Mouse (Mus musculus) activated CD4-positive, CD25-positive, alpha-beta regulatory T cell, adult 4 months (primary cell): ENCODE measurements around the gene Trpv3. TPM values are rescaled to one million over a fixed set of nuclear protein-coding genes. Genes with fewer than 3 reads are reported as not detected.
A peak's percentile ranks its signal among the peaks of the same experiment; 100 is the strongest.

Experiments
- ATAC-seq: one replicate; pipeline ENCODE4 v1.8.0; 2017
- polyA plus RNA-seq, 2 experiments: library from polyadenylated mRNA; unstranded; fragments of 100-300 nt; shearing (Covaris generic); gene quantifications; one replicate each; pipeline ENCODE4 v1.2.1; 2017

The Trpv3 gene
- polyA plus RNA-seq, result under 1 TPM in 1 of 2 experiments, not detected in 1; 0.09 TPM

DNA sequence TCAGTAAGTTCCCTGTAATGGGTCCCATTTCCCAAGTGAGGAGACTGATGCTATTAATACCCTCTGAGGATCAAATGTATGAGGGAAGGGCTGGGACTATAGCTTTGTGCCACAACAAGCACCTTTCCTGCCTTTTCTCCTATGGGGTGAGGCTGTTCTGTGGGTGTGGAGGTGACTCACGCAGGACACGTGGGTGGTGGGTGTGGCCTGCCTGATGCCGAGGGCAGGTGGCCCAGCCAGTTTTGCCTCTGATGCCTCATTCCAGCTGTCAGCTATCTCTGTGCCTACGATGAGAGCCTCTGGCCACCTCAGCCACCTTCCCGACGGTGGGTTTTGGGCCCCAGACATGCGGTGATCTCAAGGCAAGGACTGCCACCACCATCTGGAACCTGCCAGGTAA lies at the start of gene Trpv3:
Trpv3 (plus strand) TSS at position 122 of the 400 bp plus-strand sequence.
- ATAC-seq, result no peak

DNA sequence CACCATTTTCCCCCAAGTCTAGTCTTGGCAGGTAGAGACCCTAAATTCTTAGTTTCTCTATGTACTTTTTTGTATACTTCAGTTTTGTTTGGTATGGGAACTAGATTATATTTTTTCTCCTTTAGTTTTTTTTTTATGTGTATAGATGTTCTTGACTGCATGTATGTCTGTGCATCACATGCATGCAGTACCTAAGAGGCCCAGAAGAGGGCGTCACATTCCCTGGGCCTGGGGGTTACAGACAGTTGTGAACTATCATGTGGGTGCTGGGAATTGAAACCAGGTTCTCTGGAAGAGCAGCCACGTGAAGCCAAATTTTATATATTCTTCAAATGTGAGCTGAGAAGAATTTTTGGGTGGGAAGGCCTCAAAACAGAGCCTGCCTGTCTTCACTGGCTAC lies 47.5 kb upstream of the Trpv3 start:
- ATAC-seq, result no peak

DNA sequence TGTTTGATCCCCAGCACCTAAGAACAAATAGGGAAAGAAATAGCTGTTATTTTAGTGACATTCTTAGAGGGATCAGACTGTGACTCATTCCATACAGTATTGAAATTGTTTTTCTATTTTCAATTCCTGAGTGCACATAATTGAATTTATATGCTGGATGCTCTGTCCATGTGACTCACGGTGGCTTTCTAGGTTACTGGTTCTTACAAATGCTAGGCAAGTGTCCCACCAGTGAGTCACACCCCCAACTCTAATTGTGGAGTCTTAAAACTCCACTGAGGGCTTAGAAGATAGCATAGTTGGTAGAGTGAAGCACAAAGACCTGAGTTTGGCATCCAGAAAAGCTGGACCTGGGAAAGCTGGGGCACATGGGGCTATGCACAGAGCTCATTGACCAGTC lies 46.5 kb upstream of the Trpv3 start:
- ATAC-seq, result no peak

DNA sequence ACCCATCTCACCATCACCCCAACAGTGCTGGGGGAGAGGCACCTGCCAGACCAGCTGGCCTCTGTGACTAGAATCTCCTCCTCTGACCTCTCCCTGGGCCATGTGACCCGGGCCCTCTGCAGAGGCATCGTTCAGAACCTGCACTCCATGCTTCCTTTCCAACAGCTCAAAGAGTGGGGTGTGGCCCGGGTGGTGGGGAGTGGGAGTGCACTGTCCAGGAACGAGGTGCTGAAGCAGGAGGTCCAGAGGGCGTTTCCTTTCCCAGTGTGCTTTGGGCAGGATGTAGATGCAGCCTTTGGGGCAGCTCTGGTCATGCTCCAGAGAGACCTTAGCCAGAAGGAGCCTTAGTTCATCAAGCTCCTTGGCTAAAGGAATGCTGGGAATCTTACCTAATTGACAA lies 44.3 kb upstream of the Trpv3 start:
- no peak for ATAC-seq

DNA sequence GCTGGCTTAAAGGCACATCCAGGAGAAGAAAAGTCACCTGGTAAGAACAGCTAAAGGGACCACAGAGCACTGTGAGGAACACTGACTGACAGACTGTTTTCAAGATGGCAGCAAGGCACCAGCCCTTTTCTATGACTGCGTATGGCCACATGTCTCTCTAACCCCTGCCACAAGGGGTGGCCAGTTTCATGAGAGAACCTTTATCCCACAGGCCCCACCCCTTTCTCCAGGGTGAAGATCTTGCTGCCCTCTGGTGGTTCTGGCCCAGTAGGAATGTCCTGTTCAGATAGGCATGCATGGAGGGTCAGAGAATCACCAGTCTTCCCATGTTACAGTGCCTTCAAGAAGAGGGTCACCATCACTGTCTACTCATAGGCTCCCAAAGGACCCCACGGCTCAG lies 43.2 kb upstream of the Trpv3 start:
- ATAC-seq, result no peak

DNA sequence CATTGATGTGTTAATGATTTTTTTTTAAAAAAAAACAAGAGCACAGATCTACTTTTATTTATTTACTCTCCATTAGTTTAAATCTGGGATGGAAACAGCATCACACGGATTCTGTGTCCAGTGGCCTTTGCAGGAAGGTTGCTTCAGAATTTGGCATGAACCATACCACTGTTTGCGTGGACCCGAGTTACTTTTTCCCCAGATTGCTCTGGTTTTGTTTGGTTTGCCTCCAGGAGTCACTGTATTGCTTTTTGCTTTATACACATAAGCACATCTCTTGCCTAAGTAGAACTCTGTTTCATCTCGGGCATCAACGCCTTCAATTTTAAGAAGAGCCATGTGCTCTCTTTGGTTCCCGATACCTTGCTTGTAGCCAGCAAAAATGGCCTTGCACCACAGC lies 41.3 kb upstream of the Trpv3 start:
- no peak for ATAC-seq

DNA sequence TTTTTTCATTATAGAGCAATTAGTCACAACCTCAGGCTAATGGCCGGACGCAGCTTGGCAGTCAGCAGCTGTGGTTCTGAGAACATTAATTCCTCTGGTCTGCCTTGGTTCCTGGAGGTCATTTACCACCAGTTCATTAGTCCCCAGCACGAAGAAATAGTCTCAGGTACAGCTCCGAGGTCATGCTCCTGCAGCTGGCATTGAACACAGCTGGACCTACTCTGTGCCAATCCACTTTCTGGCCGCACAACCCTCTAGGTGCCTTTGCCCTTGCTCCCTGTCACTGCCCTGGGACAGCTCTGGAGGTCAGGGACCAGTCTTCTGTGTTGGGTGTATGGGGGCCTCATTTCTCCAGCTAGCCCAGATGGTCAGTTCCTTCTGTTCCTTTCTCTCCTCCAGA lies 38.3 kb upstream of the Trpv3 start:
- no peak for ATAC-seq

DNA sequence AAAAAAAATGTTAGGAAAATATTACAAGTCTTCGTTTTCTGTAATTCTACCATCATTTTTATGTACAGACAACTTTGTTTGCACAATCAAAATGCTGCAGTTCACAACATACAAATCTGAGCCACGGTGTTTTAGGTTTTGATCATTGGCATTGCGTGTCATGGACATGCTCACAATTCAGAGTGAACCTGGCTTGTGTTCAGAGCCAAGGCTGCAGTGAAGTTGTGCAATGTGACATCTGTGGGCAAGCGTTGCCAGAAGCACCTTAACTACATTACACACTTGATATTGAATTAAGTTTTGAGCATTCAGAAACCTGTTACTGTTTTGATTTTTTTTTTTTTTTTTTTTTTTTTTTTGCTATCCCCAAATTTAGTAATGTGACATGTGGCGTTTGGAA lies 37.1 kb upstream of the Trpv3 start:
- no peak for ATAC-seq

DNA sequence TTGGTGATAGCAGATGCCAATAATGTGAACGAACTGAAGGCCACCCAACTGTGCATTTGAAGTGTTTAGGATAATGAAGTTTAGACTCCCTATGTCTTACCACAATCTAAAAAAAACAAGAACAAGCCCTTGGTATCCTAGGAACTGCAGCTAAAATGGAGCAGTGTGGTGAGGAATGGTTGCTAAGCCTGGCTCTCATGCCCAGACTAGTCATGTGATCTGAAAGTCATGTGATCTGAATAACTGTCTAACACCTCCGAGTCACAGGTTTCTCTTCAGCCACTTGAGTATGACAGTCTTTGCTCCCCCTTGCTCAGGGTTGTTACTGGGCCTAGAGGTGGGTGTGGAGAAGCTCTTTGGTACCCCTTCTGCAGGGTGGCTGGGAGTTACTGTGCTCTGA lies 34.7 kb upstream of the Trpv3 start:
- no peak for ATAC-seq

DNA sequence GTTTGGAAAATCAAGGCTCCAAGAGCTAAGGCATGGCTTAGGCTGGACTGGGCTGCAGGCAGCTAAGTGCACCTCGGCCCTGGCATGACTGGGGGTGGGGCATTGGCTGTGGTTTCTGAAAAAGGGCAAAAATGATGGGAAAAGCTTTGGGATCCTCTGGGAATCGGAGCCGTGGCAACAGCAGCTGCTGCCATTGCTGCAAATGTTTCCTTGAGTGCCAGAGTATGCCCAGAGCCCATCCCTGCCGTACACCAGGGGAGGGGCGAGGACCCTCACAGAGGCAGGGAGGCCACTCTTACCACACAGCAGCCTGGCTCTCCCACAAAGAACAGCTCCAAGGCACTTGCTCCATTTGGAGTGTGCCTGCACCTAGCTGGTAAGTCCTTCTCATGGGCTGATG lies 33.2 kb upstream of the Trpv3 start, which contains the start of gene Trpv1:
Trpv1 (plus strand) TSS at position 301 of the 400 bp plus-strand sequence.
- ATAC-seq, result no peak

DNA sequence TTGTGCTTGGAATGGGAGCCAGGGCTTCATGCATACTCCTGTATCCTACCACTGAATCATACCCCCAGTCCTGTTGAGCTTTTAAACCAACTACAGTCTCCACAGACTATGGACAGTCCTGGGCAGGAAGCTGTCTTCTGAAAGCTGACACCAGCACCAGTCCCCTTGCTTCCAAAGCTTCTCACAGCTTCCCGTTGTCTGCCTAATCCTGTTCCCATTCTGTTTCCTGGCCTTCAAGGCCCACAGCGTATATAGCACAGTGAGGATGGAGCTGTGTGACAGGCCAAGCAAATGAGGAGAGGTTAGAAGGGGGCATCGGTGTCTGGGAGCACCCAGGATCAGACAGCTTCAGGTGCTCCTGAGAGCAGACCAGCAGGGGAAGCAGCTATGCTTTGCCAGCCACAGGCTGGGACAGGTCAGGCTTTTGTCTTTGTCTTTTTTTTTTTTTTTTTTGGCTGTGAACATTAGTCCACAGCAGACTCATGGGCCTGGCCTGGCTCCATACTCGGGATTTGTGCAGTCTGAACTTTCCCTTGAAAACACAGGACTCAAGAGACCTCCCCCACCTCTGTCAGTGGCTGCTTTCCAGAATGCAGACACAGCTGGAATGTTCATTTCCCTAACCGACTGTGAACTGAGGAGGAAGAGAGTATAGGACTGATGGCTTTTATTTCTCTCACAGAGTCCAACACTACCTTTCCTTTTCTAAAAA lies 31.0 kb upstream of the Trpv3 start:
- no peak for ATAC-seq

DNA sequence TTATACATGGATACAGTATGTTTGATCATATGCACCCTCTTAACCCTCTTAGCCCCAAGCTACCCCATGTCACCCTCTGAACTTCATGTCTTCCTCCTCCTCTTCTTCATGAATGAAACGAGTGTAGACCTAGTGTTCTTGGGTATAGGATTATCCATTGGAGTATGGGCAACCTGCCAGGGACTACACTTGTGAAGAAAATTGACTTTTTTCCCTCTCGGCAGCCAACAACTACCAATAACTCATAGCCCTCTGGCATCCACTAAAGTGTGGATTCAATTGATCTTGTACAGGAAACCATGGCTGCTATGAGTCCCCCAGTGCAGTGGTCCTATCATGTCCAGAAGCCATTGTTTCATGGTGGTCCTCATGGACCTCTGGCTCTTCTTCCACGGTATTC lies 30.5 kb upstream of the Trpv3 start:
- ATAC-seq, result no peak

DNA sequence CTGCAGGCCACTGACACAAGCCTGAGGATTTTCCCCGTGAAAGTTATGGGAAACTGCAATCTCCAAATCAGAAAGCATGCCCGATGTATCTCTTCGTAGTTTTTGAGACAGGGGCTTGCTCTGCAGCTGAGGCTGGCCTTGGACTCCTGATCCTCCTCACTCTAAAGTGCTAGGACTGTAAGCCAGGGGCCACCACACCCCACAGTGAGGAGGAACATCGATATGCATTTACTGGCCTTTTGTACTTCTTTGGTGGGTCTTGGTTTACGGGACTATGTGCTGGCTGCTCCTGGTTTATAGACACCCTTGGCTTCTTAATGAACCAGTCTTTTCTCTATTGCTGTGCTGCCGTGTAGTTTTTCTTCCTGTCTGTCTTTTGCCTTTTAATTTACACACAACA lies 25.0 kb upstream of the Trpv3 start:
- no peak for ATAC-seq

DNA sequence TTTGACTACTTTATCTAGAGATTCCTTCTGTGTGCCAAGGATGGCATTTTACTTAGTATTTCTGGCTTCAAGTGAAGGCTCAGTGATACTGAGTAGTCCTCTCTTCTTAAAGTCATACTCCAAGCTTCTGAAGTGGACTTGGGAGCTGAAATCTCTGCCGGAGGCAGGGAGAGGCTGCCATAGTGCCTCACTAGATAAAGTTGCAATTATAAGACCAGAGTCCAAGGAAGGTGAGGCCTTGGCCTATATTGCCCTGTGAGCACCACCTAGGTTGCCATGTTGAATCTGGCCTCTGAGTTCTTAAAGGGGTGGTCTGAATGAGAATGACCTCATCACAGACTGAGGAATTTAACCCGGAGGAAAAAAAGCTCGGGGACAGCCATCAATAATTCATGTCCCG lies 24.4 kb upstream of the Trpv3 start:
- ATAC-seq, result no peak

DNA sequence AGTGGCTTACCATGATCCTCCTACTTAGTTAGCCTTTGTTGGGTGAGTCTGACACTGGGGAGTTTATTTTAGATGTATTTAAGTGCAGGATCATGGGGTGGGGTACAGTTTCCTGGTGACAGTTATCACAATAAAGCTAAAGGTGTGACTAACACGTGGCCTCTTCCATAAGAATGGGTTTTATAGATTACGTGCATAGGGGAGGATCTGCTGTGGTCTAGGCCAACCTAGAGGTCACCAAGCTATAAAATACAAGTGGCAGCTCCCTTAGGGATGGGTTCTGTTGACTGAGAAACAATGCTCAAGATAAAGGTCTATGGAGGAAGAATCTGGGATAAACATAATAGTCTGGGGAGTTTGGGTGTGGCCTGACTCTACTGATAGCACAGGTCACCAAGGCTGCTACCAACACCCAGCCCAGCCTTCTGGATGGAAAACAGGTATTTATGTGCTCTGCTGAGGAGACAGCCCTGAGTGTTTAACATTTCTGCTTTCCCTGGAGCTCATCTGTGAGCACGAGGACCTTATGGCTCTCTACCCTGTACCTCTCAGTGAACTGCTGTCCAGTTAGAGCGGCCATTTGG lies 9.7 kb upstream of the Trpv3 start:
- no peak for ATAC-seq

DNA sequence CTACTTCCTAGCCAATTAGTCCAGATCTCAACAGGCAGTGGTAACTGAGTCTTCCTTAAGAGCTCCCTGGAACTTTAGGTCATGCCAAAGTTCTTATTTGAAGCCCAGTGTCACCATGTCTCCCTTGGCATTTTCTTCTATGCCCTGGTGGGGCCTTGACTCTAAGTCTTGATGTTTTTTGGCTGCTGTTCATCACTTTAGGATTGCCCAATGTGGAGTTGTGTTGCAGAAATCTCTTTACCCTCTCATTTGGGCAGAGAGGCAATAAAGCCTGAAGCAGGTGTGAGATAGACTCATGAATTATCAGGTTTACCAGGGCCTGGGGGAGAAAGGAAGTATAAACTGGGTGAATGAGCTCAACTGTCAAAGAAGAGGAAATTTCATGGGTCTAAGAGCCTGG lies 8.5 kb upstream of the Trpv3 start:
- ATAC-seq, result no peak

DNA sequence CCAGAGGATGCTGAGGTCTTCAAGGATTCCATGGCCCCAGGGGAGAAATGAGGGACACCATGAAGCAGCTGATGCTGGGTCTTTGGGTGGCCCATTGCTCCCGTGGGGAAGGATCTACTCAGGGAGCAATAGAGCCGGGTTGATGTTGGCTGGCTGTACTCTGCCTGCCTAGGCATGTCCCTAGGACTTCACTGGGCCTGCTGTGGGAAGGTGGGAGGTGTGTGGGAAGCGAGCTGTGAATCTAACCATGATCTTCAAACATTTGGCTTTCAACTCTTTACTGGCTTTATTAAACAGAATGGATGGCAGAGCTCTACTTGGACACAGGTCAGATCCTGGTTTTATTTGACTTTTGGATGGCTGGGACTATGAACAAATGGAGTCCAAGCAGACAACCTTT lies 6.7 kb upstream of the Trpv3 start:
- no peak for ATAC-seq

DNA sequence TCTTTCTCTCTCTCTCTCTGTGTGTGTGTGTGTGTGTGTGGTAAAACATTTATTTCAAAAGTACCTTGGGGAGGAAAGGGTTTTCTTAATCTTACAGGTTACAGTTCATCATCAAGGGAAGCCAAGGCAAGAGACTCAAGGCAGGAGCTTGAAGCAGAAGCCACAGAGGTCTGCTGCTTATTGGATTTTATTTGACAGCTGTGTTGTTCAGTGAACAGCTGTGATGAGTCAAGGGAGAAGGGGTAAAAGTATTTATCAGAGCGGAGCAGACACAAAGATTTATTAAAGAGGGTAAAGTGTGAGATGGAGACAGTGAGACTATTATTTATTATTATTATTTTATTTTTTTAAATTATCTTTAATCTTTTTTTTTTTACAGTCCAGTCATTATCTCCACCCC lies 5.8 kb upstream of the Trpv3 start:
- ATAC-seq, result no peak

DNA sequence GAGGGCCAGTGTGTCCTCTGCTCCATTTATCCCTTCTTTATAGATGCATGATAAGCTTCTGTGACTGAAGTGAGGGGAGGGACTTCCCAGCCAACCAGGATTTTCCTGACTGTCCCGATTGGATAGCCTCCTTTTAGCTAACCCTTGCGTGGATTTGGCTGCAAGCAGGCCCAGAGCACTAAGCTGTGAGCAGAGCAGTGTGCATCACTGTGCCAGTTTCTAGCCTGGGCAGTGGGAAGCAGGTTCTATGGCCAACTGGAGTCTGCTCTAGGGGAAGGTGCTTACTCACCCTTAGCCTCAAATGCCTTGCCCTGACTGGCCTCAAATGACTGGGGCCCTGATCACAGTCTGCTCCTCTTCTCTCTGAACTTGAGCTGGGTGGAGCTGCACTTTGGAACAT lies 7.6 kb downstream of the Trpv3 start:
- ATAC-seq, result no peak

DNA sequence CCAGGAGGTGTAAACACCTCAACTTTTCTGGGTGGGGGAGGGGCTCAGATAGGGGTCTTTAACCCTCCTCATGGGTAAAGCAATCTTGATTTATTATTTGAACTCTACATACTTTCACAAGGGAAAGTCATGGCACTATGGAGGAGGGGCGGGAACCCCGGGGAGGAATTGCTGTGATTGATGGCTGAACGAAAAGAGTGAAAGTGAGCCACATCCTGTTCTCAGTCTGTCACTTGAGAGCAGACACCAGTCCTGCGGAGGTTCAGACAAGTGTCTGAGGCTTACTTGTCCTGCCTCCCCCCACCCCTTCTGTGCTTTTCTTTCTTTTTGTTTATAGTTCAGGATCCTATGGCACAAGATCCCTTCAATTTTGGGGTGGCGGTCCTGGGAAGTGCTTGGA lies 13.5 kb downstream of the Trpv3 start:
- no peak for ATAC-seq

DNA sequence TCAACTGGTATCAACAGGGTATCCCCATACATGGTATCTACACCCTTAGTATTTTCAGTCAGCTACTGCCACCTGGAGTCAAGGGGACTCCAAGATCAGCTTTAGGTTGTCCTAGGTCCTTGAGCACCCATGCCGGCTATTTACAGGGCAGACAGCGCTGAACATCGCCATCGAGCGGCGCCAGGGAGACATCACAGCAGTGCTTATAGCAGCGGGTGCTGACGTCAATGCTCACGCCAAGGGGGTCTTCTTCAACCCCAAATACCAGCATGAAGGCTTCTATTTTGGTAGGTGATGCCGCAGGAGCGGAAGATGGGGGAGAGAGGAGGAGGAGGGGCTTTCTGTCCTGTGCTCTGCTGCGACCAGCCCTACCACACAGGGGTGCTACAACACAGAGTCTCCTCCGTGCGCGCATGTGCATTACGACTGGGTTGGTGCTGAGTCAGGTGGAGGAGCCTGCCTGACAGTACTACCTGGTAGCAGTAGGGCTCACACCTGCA lies 14.4 kb downstream of the Trpv3 start:
- peak; percentile 66 for ATAC-seq

DNA sequence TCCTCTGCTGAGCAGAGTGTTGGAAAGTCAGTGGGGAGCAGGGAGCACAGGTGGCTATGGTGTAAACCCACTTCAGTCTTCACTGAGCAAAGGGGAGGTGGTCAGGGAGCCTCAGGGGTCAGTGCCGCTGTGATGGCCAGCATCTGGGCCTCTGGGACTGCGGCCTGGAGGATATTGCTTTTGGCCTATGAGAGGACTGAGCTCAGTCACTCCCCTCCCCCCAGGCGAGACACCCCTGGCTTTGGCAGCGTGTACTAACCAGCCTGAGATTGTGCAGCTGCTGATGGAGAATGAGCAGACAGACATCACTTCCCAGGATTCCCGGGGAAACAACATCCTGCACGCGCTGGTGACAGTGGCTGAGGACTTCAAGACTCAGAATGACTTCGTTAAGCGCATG lies 16.2 kb downstream of the Trpv3 start:
- ATAC-seq, result no peak

DNA sequence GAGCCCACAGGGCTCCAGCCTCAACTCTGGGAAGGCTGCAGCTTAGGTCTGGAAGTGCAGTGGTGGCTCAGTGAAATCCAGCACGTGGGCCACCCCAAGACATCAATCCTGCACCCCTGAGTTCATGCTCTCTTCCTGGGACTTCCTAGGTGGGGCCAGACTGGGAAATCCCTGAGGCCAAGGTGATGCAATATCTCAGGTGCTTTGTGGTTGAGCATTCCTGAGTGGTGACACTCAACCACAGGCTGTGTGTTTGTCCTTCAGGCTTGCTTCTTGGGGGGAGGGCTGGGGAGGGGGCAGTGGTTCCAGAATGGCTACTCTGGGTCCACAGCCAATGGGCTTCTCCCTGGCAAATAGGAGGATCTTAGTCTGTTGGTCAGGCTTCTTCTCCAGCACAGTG lies 16.7 kb downstream of the Trpv3 start:
- ATAC-seq, result no peak

DNA sequence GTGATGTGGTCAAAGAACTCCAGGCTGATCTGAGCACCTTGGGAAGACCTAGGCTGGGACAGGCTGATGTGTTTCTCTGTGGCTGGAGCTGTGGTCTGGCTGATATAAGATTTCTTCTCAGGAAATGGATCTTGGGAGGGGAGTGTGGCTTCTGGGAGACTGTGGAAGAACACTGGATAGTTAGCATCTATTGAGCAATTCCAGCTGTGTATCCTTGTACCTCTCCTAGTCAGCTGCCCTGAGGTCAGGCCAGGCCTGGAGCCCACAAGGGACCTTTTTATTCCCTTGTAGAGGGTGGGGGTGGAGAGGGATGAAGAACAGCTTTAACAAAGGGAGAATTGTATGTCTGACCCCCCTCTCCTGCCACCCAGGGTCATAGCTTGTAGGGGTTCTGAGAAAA lies 17.2 kb downstream of the Trpv3 start:
- no peak for ATAC-seq

DNA sequence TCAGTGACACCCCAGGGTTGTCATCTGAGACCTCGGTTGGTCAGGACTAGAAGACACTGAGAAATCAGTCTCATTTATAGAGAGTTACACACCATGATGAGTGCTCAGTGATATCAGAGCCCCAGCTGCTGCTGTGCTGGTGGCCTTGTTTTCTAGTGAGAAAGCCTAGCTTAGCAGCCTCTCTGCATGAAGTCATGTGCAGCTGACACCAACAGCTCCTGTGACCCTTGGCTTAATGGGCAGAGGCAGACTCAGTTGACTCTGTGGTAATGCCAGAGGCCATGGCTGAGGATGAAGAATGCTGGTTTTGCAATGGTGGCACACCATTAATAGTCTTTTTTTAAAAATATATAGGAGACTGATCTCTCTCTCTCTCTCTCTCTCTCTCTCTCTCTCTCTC lies 22.4 kb downstream of the Trpv3 start:
- ATAC-seq, result no peak
